Mouse (Mus musculus): ENCODE measurements around the gene Adam10. TPM values are rescaled to one million over a fixed set of nuclear protein-coding genes. Genes with fewer than 3 reads are reported as not detected.

Adam10 gene
- polyA plus RNA-seq, 1 experiment from 2014 or later: 54.9 TPM

Small RNAs within 50 kb of the gene (microRNA-seq; reads per million reads assigned to microRNA genes)
- gene Gm25149: not detected

Other genes starting within 250 kb of the Adam10 start
- 31.8 and 33.6 TPM in 2 replicates for gene Rnf111, start 175.3 kb upstream of the Adam10 start, polyA plus RNA-seq (2015; fragmentation: Nextera tagmentation; extraction: Ambion mirVana)
- gene Sltm, start 136.2 kb upstream of the Adam10 start, polyA plus RNA-seq (2015; fragmentation: Nextera tagmentation; extraction: Ambion mirVana): 58.4 and 59.0 TPM in 2 replicates
- 0.64 and 1.0 TPM in 2 replicates for gene Gm10642, start 22.7 kb upstream of the Adam10 start, polyA plus RNA-seq (2015; fragmentation: Nextera tagmentation; extraction: Ambion mirVana)
- 26.7 and 28.0 TPM in 2 replicates for gene Mindy2, start 21.8 kb upstream of the Adam10 start, polyA plus RNA-seq (2015; fragmentation: Nextera tagmentation; extraction: Ambion mirVana)

Measured in hindbrain, embryonic 15.5 days (tissue).